Mouse (Mus musculus) neural tube, embryonic 13.5 days (tissue): ENCODE measurements around the gene Bcas3. TPM values are rescaled to one million over a fixed set of nuclear protein-coding genes. Genes with fewer than 3 reads are reported as not detected.

ENCODE experiments used
- ATAC-seq: fragments of 200-750 bp; cut with Nextera tagmentation; 2 replicates; pipeline ENCODE4 v1.8.0; 2017; ENCODE audit warnings: low read depth, mild to moderate bottlenecking, moderate TSS enrichment, moderate library complexity
- H3K27ac ChIP-seq: fragments of 300-500 bp; sonication (generic); replicated peaks from 2 replicates; pipeline ENCODE4 v1.5.1; 2015; ENCODE audit warnings: moderate library complexity, mild to moderate bottlenecking, inconsistent platforms
- H3K27me3 ChIP-seq: fragments of 300-500 bp; sonication (generic); 2 replicates; pipeline ENCODE4 v1.6.1; 2015; ENCODE audit warnings: mild to moderate bottlenecking, inconsistent platforms
- H3K36me3 ChIP-seq: fragments of 300-500 bp; sonication (generic); 2 replicates; pipeline ENCODE4 v1.6.1; 2015; ENCODE audit warnings: mild to moderate bottlenecking, inconsistent platforms
- H3K4me1 ChIP-seq: fragments of 300-500 bp; sonication (generic); replicated peaks from 2 replicates; pipeline ENCODE4 v1.6.1; 2015; ENCODE audit warnings: inconsistent platforms
- H3K4me2 ChIP-seq: fragments of 300-500 bp; sonication (generic); 2 replicates; pipeline ENCODE4 v1.6.1; 2015; ENCODE audit warnings: inconsistent platforms, mild to moderate bottlenecking, moderate library complexity
- H3K4me3 ChIP-seq: fragments of 300-500 bp; sonication (generic); 2 replicates; pipeline ENCODE4 v1.5.1; 2015; ENCODE audit warnings: mild to moderate bottlenecking, inconsistent platforms
- H3K9ac ChIP-seq: fragments of 300-500 bp; sonication (generic); 2 replicates; pipeline ENCODE4 v1.6.1; 2015; ENCODE audit warnings: moderate library complexity, mild to moderate bottlenecking, inconsistent platforms
- H3K9me3 ChIP-seq: fragments of 300-500 bp; sonication (generic); 2 replicates; pipeline ENCODE4 v1.6.1; 2016; ENCODE audit warnings: inconsistent platforms
- WGBS: fragments of 180-500 bp; shearing (Covaris S2); methylation state at CpG from one replicate; pipeline ENCODE4 v1.1.7; 2015; 5-methylcytosine and 5-hydroxymethylcytosine counted together
- polyA plus RNA-seq: library from polyadenylated mRNA; unstranded; fragments of >200 nt; fragmentation: Nextera tagmentation; extraction: Ambion mirVana; gene quantifications from 2 replicates; pipeline ENCODE4 v1.2.1, GENCODE M21; 2015

Gene Bcas3
- polyA plus RNA-seq, 1 experiment from 2014 or later, result 37.7 TPM

DNA sequence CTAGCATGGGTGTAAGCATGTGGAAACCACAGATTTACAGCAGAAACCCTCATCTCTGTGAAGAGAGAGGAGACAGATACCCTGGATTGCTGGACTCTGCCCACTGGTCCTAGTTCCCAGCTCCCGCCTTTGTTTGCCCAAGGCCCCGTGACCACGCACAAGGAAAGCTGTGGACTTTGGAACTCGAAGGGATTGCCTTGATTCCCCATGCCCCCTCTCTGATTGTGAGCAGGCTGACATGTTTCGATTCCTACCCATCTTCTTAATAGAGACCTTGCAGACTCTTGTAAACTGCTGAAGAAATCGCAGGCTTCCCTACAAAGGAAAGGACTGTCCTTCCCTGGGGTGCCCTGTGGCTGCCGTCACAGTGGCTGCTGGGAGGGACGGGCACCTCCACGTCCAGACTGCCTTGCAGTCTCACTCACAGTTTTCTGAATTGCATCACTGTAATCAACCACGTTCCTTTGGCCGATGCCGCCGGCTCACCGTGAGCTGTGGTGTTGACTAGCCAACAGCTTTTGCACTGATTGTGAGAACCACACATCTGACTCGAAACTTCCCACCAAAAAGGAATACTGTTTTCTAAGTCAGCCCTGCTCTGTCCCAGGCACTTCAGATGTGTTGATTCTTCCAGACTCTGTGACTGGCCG, 342.8 kb downstream of the Bcas3 start:
- no peak overlapping the region for H3K4me2 ChIP-seq
- WGBS, result 51% methylated on average over 16 of the region's 16 CpGs
- H3K27ac ChIP-seq, result no peak overlapping the region
- no peak for ATAC-seq
- no peak overlapping the region for H3K9ac ChIP-seq
- peaks cover 32% of the 10 kb centered on the region for H3K4me1 ChIP-seq
- H3K36me3 ChIP-seq, result no peaks in the 10 kb centered on the region
- no peaks in the 10 kb centered on the region for H3K27me3 ChIP-seq
- H3K9me3 ChIP-seq, result no peaks in the 10 kb centered on the region
- no peak overlapping the region for H3K4me3 ChIP-seq

DNA sequence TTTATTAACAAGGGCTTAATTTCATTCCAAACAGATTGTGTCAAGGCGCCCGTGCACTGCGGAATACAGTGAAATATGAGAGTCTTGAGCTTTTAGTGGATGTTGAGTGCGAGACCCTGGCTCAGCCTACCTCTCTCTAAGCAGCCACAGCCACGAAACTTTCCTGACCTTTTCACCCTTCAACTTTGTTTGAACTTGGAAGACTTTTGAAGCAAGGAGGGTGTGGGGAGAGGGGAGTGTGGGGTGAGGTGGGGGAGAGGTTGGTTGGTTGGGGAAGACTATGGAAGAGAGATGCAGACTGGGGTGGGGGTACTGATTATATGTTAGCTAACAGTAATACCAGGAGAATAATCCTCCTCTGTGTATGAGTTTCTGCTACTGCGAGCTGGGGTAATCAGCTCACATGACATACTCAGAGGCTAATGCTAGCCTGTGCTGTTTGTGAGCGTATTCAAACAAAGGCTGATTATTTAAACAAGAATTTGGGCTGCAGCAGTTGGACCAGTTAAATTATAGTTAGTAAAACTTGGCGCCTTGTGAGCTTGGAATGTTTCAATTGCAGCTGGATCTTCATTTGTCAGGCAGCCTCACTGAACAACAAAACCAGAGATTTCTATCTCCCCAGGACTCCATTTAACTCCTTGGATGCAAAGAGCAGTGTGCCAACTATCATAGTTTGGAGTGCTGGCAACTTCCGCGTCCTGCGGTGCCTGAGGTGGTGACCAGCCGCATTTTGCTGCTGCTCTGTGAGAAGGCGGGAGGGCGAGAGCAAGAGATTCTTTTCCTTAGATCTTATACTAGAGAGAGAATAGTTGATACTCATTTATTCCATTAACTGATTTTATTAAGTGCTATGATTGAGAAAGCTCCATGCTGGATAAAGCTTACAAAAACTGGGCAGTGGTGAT, 343.8 kb downstream of the Bcas3 start:
- Histone ChIP-seq H3K9me3 (no peaks in the 10 kb centered on the region), H3K4me1 (peaks cover 32% of the 10 kb centered on the region), H3K27ac (no peak overlapping the region), H3K4me2 (no peak overlapping the region), H3K36me3 (no peaks in the 10 kb centered on the region), H3K27me3 (no peaks in the 10 kb centered on the region), H3K9ac (no peak overlapping the region), H3K4me3 (no peak overlapping the region)
- peak; percentile 23; the same call in 1 of the 2 replicates for ATAC-seq
- 30% methylated on average over 14 of the region's 14 CpGs for WGBS

DNA sequence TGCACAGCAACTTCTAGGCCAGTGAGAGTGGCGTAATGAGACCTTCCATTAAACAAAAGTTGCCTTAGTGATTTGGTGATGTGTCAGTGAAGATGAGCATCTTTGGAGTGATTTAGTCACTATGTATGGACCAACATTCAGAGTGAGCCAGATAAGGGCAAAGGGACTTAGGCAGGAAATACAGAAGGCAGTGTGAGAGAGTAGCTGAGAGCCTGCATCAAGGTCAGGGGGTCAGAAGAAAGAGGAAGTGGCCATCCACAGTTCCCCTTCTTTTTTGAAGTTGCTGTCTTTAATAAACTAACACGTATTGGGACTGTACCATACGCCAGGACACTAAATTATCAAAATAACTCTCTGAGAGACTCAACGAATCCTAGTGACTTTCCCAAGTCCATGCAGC, 344.5 kb downstream of the Bcas3 start:
- ATAC-seq, result no peak
- H3K27me3 ChIP-seq, result no peaks in the 10 kb centered on the region

DNA sequence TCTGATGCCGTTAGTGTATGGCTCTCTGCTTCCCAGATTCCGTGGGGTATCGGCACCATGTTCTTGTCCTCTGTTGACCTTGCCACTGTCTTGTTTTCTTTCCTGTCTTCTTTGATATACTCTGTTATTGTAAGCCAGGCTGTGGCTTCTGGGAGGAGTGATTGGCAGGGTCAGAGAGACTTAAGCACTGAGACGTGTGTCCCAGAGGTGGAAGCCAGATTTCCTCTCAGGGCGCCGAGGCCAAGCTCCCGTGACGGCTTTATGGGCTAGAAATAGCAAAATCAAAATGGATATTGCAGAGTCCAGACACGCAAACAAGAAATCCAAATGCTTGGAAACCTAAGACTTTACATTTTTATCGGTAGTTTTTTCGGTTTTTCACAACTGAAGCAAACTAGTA, 345.3 kb downstream of the Bcas3 start:
- Histone ChIP-seq H3K4me3 (no peak overlapping the region), H3K9me3 (no peaks in the 10 kb centered on the region), H3K4me2 (no peak overlapping the region), H3K27me3 (no peaks in the 10 kb centered on the region), H3K9ac (no peak overlapping the region), H3K4me1 (peaks cover 28% of the 10 kb centered on the region), H3K36me3 (no peaks in the 10 kb centered on the region), H3K27ac (no peak overlapping the region)
- 76% methylated on average over 11 of the region's 11 CpGs for WGBS
- ATAC-seq, result no peak

More for the DNA sequence above, 344.5 kb downstream of the Bcas3 start:
- WGBS, result 85% methylated on average over 4 of the region's 4 CpGs
- H3K4me2 ChIP-seq, result no peak overlapping the region
- H3K4me3 ChIP-seq, result no peak overlapping the region
- no peaks in the 10 kb centered on the region for H3K9me3 ChIP-seq
- H3K9ac ChIP-seq, result no peak overlapping the region
- H3K4me1 ChIP-seq, result peaks cover 32% of the 10 kb centered on the region
- H3K27ac ChIP-seq, result no peak overlapping the region
- no peaks in the 10 kb centered on the region for H3K36me3 ChIP-seq

DNA sequence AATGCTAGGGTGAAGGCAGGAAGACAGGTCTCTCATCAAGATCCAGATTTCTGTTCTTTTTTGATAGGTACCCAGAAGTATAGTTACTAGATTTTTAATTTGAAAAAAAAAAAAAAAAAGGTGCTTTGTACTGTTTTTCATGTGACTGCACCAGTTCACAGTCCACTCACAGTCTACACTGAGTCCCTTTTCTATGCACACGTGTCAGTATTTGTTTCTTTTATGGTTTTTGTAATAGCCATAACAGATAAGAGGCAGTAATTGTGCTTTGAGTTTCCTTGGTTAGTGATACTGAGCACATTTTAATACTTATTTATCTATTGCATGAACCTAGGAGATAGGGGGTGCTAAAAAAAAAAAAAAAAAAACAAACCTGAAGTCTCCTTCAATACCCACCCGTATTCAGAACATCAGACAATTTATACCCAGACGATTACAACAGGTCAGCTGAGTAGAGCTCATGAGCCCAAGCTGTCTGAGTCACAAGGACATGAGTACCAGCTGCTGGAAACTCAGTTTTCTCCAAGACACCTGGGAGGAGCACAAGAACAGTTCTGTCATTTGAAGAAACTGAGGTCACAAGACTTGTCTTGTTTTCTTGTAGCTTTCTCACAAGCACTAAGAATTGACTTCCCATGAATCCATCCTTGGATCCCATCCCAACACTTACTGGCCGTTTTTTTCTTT, 351.2 kb downstream of the Bcas3 start:
- H3K36me3 ChIP-seq, result no peaks in the 10 kb centered on the region
- no peak overlapping the region for H3K9ac ChIP-seq
- H3K27ac ChIP-seq, result no peak overlapping the region
- no peak overlapping the region for H3K4me2 ChIP-seq
- no peaks in the 10 kb centered on the region for H3K27me3 ChIP-seq
- no peak overlapping the region for H3K4me3 ChIP-seq
- H3K4me1 ChIP-seq, result peaks cover 3% of the 10 kb centered on the region; the same call in 1 of the 2 replicates
- no peak for ATAC-seq
- no peaks in the 10 kb centered on the region for H3K9me3 ChIP-seq
- 80% methylated on average over 4 of the region's 4 CpGs for WGBS

DNA sequence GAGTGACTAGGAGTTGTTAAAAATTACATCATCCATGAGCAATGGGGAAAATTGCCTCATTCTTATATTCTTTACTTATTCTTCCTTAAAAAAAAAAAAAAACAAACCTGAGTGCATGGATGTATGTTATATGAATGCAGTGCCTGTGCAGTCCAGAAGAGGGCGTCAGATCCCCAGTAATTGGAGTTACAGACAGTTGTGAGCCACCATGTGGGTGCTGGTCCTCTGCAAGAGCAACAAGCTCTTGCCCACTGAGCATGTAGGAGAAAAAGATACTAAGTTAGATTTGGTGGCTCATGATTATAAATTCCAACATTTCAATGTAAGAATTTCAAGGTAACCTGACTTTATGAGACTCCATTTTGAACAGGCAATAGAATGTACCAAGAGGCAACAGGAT, 353.7 kb downstream of the Bcas3 start:
- no peaks in the 10 kb centered on the region; the same call in 1 of the 2 replicates for H3K27me3 ChIP-seq
- H3K4me2 ChIP-seq, result no peak overlapping the region
- ATAC-seq, result no peak
- no peak overlapping the region for H3K27ac ChIP-seq
- H3K9ac ChIP-seq, result no peak overlapping the region
- H3K36me3 ChIP-seq, result no peaks in the 10 kb centered on the region
- peaks cover 6% of the 10 kb centered on the region; the same call in 1 of the 2 replicates for H3K4me1 ChIP-seq
- H3K4me3 ChIP-seq, result no peak overlapping the region
- no peaks in the 10 kb centered on the region for H3K9me3 ChIP-seq
- 17% methylated on average over 1 of the region's 1 CpGs for WGBS

DNA sequence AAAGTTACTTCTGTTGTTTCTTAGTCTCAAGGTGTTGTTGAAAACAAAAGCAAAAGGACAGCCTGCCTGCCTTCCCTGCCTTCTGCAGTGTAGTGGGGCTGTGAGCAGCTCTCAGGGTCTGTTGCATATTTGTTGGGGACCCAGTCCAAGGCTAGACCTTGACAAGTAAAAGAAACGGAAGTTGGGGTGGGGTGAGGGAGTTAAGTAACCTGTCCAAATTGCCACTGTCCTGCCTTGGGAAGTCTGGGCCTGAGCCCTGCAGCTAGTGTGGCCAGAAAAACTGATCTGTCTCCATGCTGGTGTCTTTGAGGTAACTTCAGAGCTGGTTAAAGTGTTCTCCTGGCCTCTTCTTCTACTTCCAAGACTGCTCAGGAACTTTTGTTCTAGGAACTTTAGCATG, 354.5 kb downstream of the Bcas3 start:
- Histone ChIP-seq H3K9ac (no peak overlapping the region), H3K27ac (no peak overlapping the region), H3K36me3 (no peaks in the 10 kb centered on the region), H3K4me2 (no peak overlapping the region), H3K9me3 (no peaks in the 10 kb centered on the region), H3K4me1 (peaks cover 7% of the 10 kb centered on the region), H3K4me3 (no peak overlapping the region), H3K27me3 (no peaks in the 10 kb centered on the region; the same call in none of the 2 replicates)
- ATAC-seq, result no peak
- WGBS, result 88% methylated on average over 1 of the region's 1 CpGs

DNA sequence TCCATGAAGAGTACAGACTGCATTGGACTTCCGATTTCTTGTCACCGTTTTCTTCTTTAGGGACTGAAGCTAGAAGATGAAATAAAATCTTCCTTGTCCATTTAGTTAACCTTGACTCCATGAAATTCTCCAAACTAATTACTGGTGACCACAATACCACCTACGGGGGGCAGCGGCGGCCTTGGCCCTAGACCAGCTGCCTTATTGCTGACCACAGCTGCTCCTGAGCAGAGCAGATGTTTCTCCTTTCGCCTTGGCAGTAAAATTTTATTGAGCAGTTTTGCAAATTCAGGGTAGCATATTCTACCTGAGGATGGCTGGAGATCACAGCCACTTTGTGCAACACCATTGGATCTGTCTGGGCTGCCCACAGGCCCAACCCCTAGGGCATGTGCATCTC, 356.2 kb downstream of the Bcas3 start:
- H3K4me3 ChIP-seq, result no peak overlapping the region
- no peak for ATAC-seq
- no peaks in the 10 kb centered on the region; the same call in none of the 2 replicates for H3K27me3 ChIP-seq
- H3K9me3 ChIP-seq, result no peaks in the 10 kb centered on the region
- H3K4me2 ChIP-seq, result no peak overlapping the region
- WGBS, result 68% methylated on average over 6 of the region's 6 CpGs
- no peak overlapping the region for H3K9ac ChIP-seq
- H3K4me1 ChIP-seq, result peaks cover 23% of the 10 kb centered on the region
- no peak overlapping the region for H3K27ac ChIP-seq
- no peaks in the 10 kb centered on the region for H3K36me3 ChIP-seq

DNA sequence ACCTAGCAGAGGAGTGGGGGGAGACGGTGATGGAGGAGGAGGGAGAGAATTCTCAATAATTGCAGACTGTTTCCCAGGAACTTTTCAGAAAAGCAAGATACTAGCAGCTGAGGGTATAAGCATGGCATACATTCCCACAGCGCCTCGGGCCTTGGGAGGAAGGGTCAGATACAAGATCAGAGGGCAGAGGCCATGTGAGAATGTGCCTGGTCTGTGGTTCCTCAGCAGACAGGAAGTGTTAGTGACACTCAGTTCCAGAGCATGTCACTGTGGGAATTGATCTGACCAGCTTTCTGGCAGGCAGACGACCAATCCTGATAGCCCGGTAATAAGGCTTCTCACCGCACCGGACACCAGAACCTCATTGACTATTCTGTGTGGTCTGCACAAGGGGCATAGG, 357.2 kb downstream of the Bcas3 start:
- H3K9ac ChIP-seq, result no peak overlapping the region
- no peaks in the 10 kb centered on the region; the same call in none of the 2 replicates for H3K27me3 ChIP-seq
- no peaks in the 10 kb centered on the region for H3K36me3 ChIP-seq
- H3K9me3 ChIP-seq, result no peaks in the 10 kb centered on the region
- H3K4me3 ChIP-seq, result no peak overlapping the region
- ATAC-seq, result no peak
- 80% methylated on average over 7 of the region's 7 CpGs for WGBS
- H3K4me2 ChIP-seq, result no peak overlapping the region
- peaks cover 33% of the 10 kb centered on the region for H3K4me1 ChIP-seq
- H3K27ac ChIP-seq, result no peak overlapping the region

DNA sequence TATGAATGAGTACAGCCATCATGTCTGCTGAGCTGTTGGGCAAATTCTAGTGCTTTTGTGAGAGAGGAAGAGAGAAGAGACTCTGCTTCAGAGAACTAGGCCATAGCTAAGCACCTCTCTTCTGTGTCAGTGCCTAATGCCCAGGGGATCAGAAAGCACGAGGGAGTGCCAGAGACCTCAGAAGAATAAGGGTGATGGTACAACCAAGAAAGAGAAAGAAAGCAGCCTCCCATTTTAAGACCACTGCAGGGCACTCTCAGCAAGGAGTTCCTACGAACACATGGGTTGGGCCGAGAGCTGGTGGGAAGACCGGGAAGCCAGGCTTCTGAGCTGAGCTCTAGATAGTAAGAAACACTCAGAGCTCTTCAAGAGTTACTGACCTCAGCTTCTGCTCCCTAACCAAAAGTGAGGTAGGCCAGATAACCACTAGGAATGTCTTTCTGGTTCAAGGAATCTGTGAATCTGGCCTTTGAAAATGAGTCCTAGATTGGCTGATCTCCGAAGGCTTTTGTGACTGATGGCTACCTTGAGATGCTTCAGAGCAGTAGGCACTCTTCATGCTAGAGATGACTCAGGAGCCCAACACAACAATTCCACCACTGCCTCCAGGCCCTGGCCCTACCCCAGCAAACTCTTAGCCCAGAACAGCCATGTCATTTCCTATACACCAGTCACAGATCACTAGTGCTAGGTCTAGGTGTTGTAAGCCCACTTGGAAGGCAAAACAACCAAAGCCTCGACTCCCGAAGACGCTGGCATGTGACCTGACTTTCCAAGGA, 359.2 kb downstream of the Bcas3 start:
- ATAC-seq, result no peak
- no peaks in the 10 kb centered on the region for H3K36me3 ChIP-seq
- WGBS, result 85% methylated on average over 8 of the region's 8 CpGs
- H3K9ac ChIP-seq, result no peak overlapping the region
- H3K4me2 ChIP-seq, result no peak overlapping the region
- peaks cover 34% of the 10 kb centered on the region for H3K4me1 ChIP-seq
- no peak overlapping the region for H3K4me3 ChIP-seq
- peaks cover 7% of the 10 kb centered on the region for H3K27me3 ChIP-seq
- no peak overlapping the region for H3K27ac ChIP-seq
- H3K9me3 ChIP-seq, result no peaks in the 10 kb centered on the region

DNA sequence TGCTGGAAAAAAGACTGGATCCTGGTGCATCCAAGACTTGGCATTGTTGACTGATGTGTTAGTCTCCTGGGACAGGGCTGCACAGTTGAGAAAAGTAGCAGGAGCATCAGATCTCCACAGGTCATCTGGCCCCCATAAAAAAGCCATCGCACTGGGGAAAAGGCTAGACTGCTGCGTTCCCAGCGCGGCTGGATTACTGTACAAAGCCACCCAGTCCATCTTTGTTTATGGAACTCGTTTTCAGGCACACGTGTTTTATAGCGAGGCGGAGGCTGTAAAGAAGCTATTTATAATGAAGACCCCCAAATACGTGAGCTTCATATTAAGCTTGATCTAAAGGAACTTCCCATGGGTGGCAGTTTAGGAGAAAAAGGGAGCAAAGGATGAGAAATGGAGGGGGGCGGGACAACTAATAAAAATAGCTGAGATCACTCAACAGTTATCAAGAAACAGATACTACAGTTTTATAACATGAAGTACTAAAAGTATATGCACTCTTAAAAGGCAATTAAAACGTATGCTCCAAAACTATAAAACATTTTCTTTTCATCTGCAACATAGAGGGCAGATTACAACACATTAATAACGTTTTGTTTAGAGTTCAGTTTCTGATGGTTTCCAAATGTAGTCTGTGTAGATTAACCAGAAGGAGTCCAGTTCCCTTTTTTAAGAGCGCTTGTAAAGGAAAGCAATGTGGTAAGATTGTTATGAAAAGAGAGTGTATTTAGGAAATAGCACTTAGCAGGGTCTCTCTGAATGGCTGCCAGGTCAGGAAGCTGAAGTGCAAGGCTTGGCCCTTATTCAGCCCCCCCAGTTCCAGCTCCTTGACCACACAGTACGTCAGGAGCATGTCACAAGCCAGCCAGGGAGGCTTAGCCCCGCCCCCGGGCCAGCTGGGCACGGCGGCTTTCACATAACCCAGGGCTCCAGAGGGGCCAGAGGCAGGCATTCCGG, 360.2 kb downstream of the Bcas3 start:
- H3K9me3 ChIP-seq, result no peaks in the 10 kb centered on the region
- no peak overlapping the region for H3K4me3 ChIP-seq
- peaks cover 11% of the 10 kb centered on the region for H3K27me3 ChIP-seq
- H3K36me3 ChIP-seq, result no peaks in the 10 kb centered on the region
- WGBS, result 31% methylated on average over 19 of the region's 19 CpGs
- no peak overlapping the region for H3K4me2 ChIP-seq
- H3K27ac ChIP-seq, result no peak overlapping the region
- H3K9ac ChIP-seq, result no peak overlapping the region
- ATAC-seq, result no peak
- H3K4me1 ChIP-seq, result peaks cover 34% of the 10 kb centered on the region
